Mouse (Mus musculus) olfactory bulb, adult 2 months (tissue): ENCODE data around the gene Usp34. TPM values are rescaled to one million over a fixed set of nuclear protein-coding genes. Genes with fewer than 3 reads are reported as not detected.
"Not testable (repeated sequence)": the region's sequence is repeated elsewhere in the genome, so short reads cannot be mapped to it uniquely, and the experiment has no call there.

Source experiments
- H3K27ac ChIP-seq: fragments of 200-500 bp; 2 replicates; pipeline ENCODE4 v1.5.1; 2012; ENCODE audit warnings: low read depth, low read length; ENCODE audit not compliant: insufficient read depth
- H3K4me1 ChIP-seq: fragments of 200-500 bp; 2 replicates; pipeline ENCODE4 v1.6.1; 2012; ENCODE audit warnings: low read length; ENCODE audit not compliant: control insufficient read depth, insufficient read depth
- H3K4me3 ChIP-seq: fragments of 200-500 bp; 2 replicates; pipeline ENCODE4 v1.5.1; 2012; ENCODE audit warnings: mild to moderate bottlenecking, low read depth, low read length, moderate library complexity; ENCODE audit not compliant: insufficient read depth
- CTCF ChIP-seq: fragments of 200-500 bp; IDR thresholded peaks from 2 replicates; pipeline ENCODE4 v1.5.1; 2012; ENCODE audit warnings: low read depth, mild to moderate bottlenecking, low read length, moderate library complexity; ENCODE audit not compliant: insufficient read depth
- POLR2A ChIP-seq: fragments of 200-500 bp; IDR thresholded peaks from 2 replicates; pipeline ENCODE4 v1.6.1; 2012; ENCODE audit warnings: mild to moderate bottlenecking, low read depth, low read length, moderate library complexity; ENCODE audit not compliant: insufficient read depth
- WGBS: fragments of 180-500 bp; shearing (Covaris S2); methylation state at CpG from one replicate; pipeline ENCODE4 v1.1.7; 2018; 5-methylcytosine and 5-hydroxymethylcytosine counted together
- polyA plus RNA-seq: library from polyadenylated mRNA; stranded (reverse); fragments of >200 nt; gene quantifications from 2 replicates; pipeline ENCODE4 v1.2.4, GENCODE M21; 2012; ENCODE audit warnings: low replicate concordance; ENCODE audit not compliant: missing spikeins, insufficient read depth, insufficient read length

Gene Usp34
- polyA plus RNA-seq = 82.9 TPM in 1 of 2 replicates, not detected in the other

- TF ChIP-seq POLR2A (no peak), CTCF (no peak)
- whole genome bisulfite sequencing = 1% methylated on average over 59 of the region's 80 CpGs
- peak within 1 kb of the TSS; percentile 100 for H3K4me3 ChIP-seq
These were observed at the start of gene Usp34 for GRCm38 (mm10) chr11:23306764-23307565. Usp34 (plus strand) TSS chr11:23306895.

GRCm38 (mm10) chr11:23259073-23259472, 47.6 kb upstream of the Usp34 start:
- 90% methylated on average over 4 of the region's 4 CpGs for WGBS
- H3K27ac ChIP-seq = no peak overlapping the region
- TF ChIP-seq POLR2A (no peak), CTCF (no peak)

More at GRCm38 (mm10) chr11:23306764-23307565, at the start of gene Usp34:
- H3K4me1 ChIP-seq = peaks cover 2% of the 10 kb centered on the region; the same call in 1 of the 2 replicates
- peak within 1 kb of the TSS; percentile 76 for H3K27ac ChIP-seq

GRCm38 (mm10) chr11:23259481-23259880, 47.2 kb upstream of the Usp34 start:
- TF ChIP-seq POLR2A (no peak), CTCF (no peak)
- H3K4me1 ChIP-seq = no peaks in the 10 kb centered on the region
- no peak overlapping the region for H3K4me3 ChIP-seq
- WGBS = 63% methylated on average over 1 of the region's 1 CpGs
- no peak overlapping the region for H3K27ac ChIP-seq

More at GRCm38 (mm10) chr11:23259073-23259472, 47.6 kb upstream of the Usp34 start:
- Histone ChIP-seq H3K4me3 (no peak overlapping the region), H3K4me1 (no peaks in the 10 kb centered on the region)

DNA sequence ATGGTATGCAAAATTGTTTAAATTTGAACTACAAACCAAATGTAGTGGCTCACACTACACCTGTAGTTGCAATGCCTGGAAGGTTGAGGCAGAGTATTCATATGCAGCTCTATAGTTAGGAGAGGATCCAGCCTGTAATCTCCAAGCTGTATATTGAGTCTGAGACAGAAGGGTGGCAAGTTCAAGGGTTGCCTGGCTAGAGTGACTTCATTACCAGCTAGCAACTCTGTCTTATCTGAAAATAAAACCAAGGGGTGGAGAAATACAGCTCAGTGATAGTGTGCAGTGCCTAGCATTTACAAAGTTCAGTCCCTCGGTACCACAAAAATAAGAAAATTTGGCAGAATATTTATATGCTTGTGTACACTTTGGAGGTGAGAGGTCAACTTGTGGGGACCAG, 46.5 kb upstream of the Usp34 start:
- H3K4me3 ChIP-seq = no peak overlapping the region
- TF ChIP-seq POLR2A (no peak), CTCF (no peak)
- no peak overlapping the region for H3K27ac ChIP-seq
- no peaks in the 10 kb centered on the region for H3K4me1 ChIP-seq
- 83% methylated on average over 1 of the region's 1 CpGs for WGBS

DNA sequence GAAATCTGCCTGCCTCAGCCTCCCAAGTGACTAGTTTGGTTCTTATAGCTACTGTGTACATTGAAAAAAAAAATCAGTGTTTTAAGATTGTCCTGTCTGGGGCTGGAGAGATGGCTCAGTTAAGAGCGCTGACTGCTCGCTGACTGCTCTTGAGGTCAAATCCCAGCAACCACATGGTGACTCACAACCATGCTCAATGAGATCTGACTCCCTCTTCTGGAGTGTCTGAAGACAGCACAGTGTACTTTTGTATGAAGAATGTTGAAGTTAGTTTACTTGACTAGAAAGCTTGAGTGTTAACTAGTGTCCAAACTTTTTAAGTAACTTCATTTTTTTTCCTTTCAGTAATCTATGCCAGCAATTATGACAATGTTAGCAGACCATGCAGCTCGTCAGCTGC, 45.2 kb upstream of the Usp34 start:
- TF ChIP-seq CTCF (no peak), POLR2A (no peak)
- Histone ChIP-seq H3K4me1 (no peaks in the 10 kb centered on the region), H3K4me3 (no peak overlapping the region), H3K27ac (no peak overlapping the region)
- WGBS = 71% methylated on average over 3 of the region's 3 CpGs

DNA sequence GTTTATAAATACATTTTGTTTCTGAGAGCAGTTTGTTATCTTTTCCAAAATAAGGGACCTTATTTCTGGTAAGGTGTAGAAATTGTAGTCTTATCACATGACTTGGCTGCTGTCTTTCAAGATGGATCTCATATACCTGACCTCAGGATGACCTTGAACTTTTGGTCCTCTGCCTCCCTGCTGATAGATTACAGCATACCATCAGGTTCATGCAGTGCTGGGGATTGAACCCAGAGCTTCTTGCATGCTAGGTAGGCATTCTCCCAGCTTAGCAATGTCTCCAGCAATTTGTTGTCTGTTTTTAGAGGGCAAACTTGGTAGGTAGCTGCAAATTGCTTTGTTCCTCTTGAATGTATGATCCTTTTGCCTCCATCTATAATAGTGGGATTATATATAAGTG, 41.7 kb upstream of the Usp34 start:
- TF ChIP-seq CTCF = no peak
- TF ChIP-seq POLR2A = no peak

DNA sequence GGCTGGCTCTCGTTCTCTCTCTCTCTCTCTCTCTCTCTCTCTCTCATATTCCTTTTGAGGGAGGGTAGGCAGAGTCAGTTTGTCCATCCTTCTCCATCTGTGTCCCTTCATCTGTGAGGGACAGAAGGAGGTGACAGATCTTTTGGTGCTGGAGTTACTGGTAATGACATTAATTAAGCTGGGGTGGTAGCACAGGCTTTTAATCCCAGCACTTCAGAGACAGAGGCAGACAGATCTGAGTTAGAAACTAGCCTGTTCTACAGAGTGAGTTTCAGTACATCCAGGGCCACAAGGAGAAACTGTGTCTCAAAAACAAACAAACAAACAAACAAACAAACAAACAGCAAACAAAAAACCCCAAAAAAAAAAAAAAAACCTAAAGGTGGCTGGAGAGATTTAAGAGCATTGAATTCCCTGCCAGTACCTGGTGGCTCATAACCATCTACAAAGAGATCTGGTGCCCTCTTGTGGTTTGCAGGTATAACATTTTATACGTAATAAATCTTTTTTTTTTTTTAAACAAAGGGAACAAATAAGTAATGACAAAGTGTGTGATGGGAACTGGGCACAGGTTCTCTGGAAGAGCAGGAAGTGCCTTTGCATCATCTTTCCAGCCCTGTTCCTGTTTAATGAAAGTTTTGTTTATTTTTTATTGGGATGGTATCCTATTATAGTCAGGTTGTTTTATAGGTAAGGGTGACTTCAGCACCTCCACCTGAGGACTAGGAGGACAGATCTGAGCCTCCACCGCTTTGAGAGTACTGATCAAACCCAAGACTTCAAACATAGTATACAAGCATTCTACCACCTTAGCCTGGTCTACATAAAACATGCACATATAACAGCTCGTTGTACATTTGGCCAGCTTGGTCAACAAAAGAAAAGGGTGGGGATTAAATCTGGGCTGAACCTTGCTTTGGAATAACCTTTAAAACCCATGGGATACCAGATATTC, 34.6 kb upstream of the Usp34 start:
- Histone ChIP-seq H3K4me3 (no peak overlapping the region), H3K27ac (no peak overlapping the region), H3K4me1 (no peaks in the 10 kb centered on the region)
- TF ChIP-seq POLR2A (no peak), CTCF (no peak)
- WGBS = 71% methylated on average over 4 of the region's 4 CpGs

More for the DNA sequence above, 41.7 kb upstream of the Usp34 start:
- H3K4me3 ChIP-seq = no peak overlapping the region
- H3K4me1 ChIP-seq = no peaks in the 10 kb centered on the region
- H3K27ac ChIP-seq = no peak overlapping the region

GRCm38 (mm10) chr11:23275780-23276179, 30.9 kb upstream of the Usp34 start:
- no peak overlapping the region for H3K27ac ChIP-seq
- TF ChIP-seq CTCF (no peak), POLR2A (no peak)
- 49% methylated on average over 3 of the region's 3 CpGs for WGBS

GRCm38 (mm10) chr11:23284469-23284868, 22.2 kb upstream of the Usp34 start:
- 97% methylated on average over 4 of the region's 4 CpGs for WGBS
- Histone ChIP-seq H3K4me1 (no peaks in the 10 kb centered on the region), H3K27ac (no peak overlapping the region), H3K4me3 (no peak overlapping the region)
- no peak for TF ChIP-seq POLR2A
- TF ChIP-seq CTCF = no peak

More at GRCm38 (mm10) chr11:23275780-23276179, 30.9 kb upstream of the Usp34 start:
- H3K4me1 ChIP-seq = no peaks in the 10 kb centered on the region
- no peak overlapping the region for H3K4me3 ChIP-seq

- not testable (repeated sequence) for H3K4me1 ChIP-seq, H3K27ac ChIP-seq, H3K4me3 ChIP-seq
- WGBS = 91% methylated on average over 4 of the region's 4 CpGs
These were observed 17.8 kb upstream of the Usp34 start for GRCm38 (mm10) chr11:23288866-23289265.
